Mouse (Mus musculus) G1E (cell line): ENCODE data around the gene Dsp.

ENCODE experiments used
- CTCF ChIP-seq: IDR thresholded peaks from 2 replicates; pipeline ENCODE4 v1.5.1; 2012; ENCODE audit warnings: low read depth, low read length, inconsistent platforms, mixed read lengths
- GATA1 ChIP-seq: IDR thresholded peaks from 2 replicates; pipeline ENCODE4 v1.6.1; 2012; ENCODE audit warnings: borderline replicate concordance, low read length, inconsistent platforms, mixed read lengths
- GATA2 ChIP-seq: IDR thresholded peaks from 2 replicates; pipeline ENCODE4 v1.6.1; 2012; ENCODE audit warnings: low read depth, low read length, inconsistent platforms, borderline replicate concordance
- POLR2AphosphoS5 ChIP-seq: IDR thresholded peaks from 2 replicates; pipeline ENCODE4 v1.6.1; 2012; ENCODE audit warnings: low read depth, low read length, inconsistent platforms; ENCODE audit not compliant: insufficient replicate concordance
- TAL1 ChIP-seq: conservative IDR thresholded peaks from 2 replicates; pipeline ENCODE4 v1.6.1; 2012; ENCODE audit warnings: low read depth, low read length, inconsistent platforms, mixed read lengths

DNA sequence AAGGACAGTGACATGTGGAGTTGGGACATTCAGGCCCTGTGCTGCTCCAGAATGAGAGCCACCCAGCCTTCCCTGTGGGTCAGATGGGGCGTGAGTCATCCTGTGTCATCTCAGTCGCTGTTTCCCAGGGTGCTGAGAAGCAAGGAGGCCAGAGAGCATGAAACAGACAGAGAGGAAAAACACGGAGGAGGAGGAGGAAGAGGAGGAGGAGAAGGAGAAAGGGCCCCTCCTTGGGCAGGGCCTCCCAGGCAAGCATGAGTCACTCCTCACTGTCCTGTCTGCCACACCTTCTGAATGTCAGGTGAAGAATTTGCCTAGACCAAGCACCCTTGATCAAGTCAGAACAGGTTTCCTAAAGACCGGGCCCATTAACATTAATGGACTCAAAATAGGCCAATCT lies 27.4 kb upstream of the Dsp start:
- TF ChIP-seq CTCF = no peak
- no peak for TF ChIP-seq GATA1
- no peak for TF ChIP-seq POLR2AphosphoS5
- TF ChIP-seq GATA2 = no peak
- TF ChIP-seq TAL1 = no peak
